Mouse (Mus musculus): ENCODE results near the gene Tada2a.

DNA sequence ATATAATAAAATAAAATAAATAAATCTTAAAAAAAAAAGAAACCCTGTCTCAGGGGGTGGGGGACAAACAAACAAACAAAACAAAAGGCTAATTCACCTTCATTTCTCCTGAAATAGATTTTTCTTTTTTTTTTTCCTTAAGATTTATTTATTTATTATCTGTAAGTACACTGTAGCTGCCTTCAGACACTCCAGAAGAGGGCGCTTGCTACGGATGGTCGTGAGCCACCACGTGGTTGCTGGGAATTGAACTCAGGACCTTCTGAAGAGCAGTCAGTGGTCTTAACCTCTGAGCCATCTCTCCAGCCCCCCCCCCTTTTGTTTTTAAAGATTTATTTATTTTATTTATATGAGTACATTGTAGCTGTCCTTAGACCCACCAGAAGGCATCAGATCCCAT, 1.4 kb downstream of the Tada2a start:
- TF ChIP-seq CTCF (IDR thresholded peaks at IDR 0.05; ENCODE audit: low read depth) (0 out of 2 replicates have a peak, but pooled peaks have one; percentile 9), EP300 (IDR thresholded peaks at IDR 0.05; ENCODE audit: low read depth) (no peak)

All from liver, postnatal 0 days (tissue).